Mouse (Mus musculus): ENCODE data around the gene Trat1. TPM values are rescaled to one million over a fixed set of nuclear protein-coding genes. Genes with fewer than 3 reads are reported as not detected.

Gene Trat1
- total RNA-seq (2023), result 97.5 TPM

GRCm38 (mm10) chr16:48771971-48772445 lies at the start of gene Trat1:
Gene Trat1 (minus strand): TSS chr16:48772021.

DNA sequence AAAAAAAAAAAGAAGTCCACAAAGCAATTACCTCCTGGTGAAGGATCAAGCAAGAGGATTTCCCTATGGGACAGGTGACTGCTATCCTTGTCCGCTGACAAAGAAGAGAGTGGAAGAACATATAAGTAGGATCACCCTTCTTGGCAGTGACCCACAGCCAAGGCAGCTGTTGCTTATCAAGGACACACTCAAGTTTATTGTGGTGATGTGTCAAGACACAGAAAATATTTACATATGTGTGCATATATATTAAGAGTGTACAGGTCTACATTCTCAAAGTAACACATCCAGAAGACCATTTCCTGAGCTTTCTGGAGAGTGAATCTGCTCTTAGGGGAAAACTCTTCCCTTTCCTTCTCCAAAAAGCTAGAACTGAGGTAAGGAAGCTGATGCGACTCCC lies 44.9 kb upstream of the Trat1 start, which contains the start of gene Retnlb:
Retnlb (plus strand) TSS at position 162 of the 400 bp plus-strand sequence.

Other genes starting within 250 kb of the Trat1 start
- not detected for gene Retnlb, start 44.8 kb upstream of the Trat1 start, total RNA-seq (2023)
- gene Retnla, start 70.5 kb upstream of the Trat1 start, total RNA-seq (2023), result not detected
- 7.2 TPM for gene Retnlg, start 100.6 kb upstream of the Trat1 start, total RNA-seq (2023)
- gene Dzip3, start 222.1 kb upstream of the Trat1 start, total RNA-seq (2023), result 10.8 TPM
- 12.7 TPM for gene Cip2a, start 222.2 kb upstream of the Trat1 start, total RNA-seq (2023)